Mouse (Mus musculus) kidney, adult 2 months (tissue): ENCODE results near the gene Siglec1. TPM values are rescaled to one million over a fixed set of nuclear protein-coding genes. Genes with fewer than 3 reads are reported as not detected.
A peak's percentile ranks its signal among the peaks of the same experiment; 100 is the strongest.
"Not testable (repeated sequence)": the region's sequence is repeated elsewhere in the genome, so short reads cannot be mapped to it uniquely, and the experiment has no call there.

Experiments
- DNase-seq: peaks from one replicate; pipeline ENCODE4 v3.0.0; 2021
- H3K27ac ChIP-seq: fragments of 200-500 bp; 2 replicates; pipeline ENCODE4 v1.5.1; 2012; ENCODE audit warnings: low read depth, low read length, control low read depth, inconsistent platforms; ENCODE audit not compliant: insufficient read depth
- H3K27me3 ChIP-seq: fragments of 200-500 bp; replicated peaks from 2 replicates; pipeline ENCODE4 v1.6.1; 2012; ENCODE audit warnings: mild to moderate bottlenecking, moderate library complexity, low read length, inconsistent platforms; ENCODE audit not compliant: control insufficient read depth, insufficient read depth
- H3K36me3 ChIP-seq: fragments of 200-500 bp; 2 replicates; pipeline ENCODE4 v1.6.1; 2012; ENCODE audit warnings: mild to moderate bottlenecking, moderate library complexity, low read length, inconsistent platforms; ENCODE audit not compliant: control insufficient read depth, insufficient read depth
- H3K4me1 ChIP-seq: fragments of 200-500 bp; 2 replicates; pipeline ENCODE4 v1.6.1; 2011; ENCODE audit warnings: low read length; ENCODE audit not compliant: control insufficient read depth, insufficient read depth
- H3K4me3 ChIP-seq: fragments of 200-500 bp; 2 replicates; pipeline ENCODE4 v1.5.1; 2011; ENCODE audit warnings: mild to moderate bottlenecking, low read depth, low read length, control low read depth; ENCODE audit not compliant: insufficient read depth
- CTCF ChIP-seq: fragments of 200-500 bp; conservative IDR thresholded peaks from 2 replicates; pipeline ENCODE4 v1.5.1; 2011; ENCODE audit warnings: low read depth, mild to moderate bottlenecking, control low read depth, low read length, moderate library complexity, mixed read lengths; ENCODE audit not compliant: insufficient read depth, insufficient read length
- POLR2A ChIP-seq: fragments of 200-500 bp; IDR thresholded peaks from one replicate; pipeline ENCODE4 v1.6.1; 2011; ENCODE audit warnings: low read depth, low read length, control low read depth
- WGBS: fragments of 180-500 bp; shearing (Covaris S2); methylation state at CpG from one replicate; pipeline ENCODE4 v1.1.7; 2018; 5-methylcytosine and 5-hydroxymethylcytosine counted together
- polyA plus RNA-seq: library from polyadenylated mRNA; depleted of rRNA; stranded (reverse); fragments of >200 nt; gene quantifications from 2 replicates; pipeline ENCODE4 v1.2.3, GENCODE M21; 2012

The Siglec1 gene
- polyA plus RNA-seq, 1 experiment = 7.5 TPM

DNA sequence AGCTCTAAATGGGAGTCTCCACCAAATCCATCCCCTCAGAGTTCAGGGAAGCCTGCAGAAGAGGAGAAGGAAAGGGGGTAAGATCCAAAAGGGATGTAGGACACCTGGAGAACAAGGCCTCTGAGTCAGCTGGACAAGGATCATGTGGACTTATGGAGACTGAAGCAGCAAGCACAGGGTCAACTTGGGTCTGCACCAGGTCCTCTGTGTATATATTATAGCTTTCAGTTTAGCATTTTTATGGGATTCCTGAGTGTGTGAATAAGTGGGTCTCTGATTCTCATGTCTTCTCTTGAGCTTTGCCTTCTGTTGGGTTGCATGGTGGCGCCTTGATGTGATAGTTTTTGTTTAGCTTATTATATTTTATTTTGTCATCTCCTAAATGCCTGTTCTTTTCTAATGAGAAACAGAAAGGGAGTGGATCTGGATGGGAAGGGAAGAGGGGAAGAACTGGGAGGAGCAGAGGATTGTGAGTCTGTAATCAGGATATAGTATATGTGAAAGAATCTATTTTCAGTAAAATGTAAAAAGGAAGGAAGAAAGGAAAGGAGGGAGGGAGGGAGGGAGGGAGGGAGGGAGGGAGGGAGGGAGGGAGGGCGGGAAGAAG lies 32.5 kb upstream of the Siglec1 start:
- Histone ChIP-seq H3K27ac (no peak overlapping the region), H3K36me3 (no peaks in the 10 kb centered on the region), H3K4me1 (no peaks in the 10 kb centered on the region), H3K4me3 (no peak overlapping the region), H3K27me3 (no peaks in the 10 kb centered on the region)
- WGBS = 85% methylated on average over 1 of the region's 2 CpGs
- TF ChIP-seq POLR2A (no peak), CTCF (no peak)
- DNase-seq = no peak

GRCm38 (mm10) chr2:131105989-131106388 lies 19.4 kb upstream of the Siglec1 start:
- TF ChIP-seq CTCF (no peak), POLR2A (no peak)
- Histone ChIP-seq H3K27me3 (no peaks in the 10 kb centered on the region), H3K27ac (no peak overlapping the region), H3K4me1 (no peaks in the 10 kb centered on the region), H3K36me3 (no peaks in the 10 kb centered on the region), H3K4me3 (no peak overlapping the region)
- DNase-seq = no peak
- 89% methylated on average over 5 of the region's 5 CpGs for WGBS

DNA sequence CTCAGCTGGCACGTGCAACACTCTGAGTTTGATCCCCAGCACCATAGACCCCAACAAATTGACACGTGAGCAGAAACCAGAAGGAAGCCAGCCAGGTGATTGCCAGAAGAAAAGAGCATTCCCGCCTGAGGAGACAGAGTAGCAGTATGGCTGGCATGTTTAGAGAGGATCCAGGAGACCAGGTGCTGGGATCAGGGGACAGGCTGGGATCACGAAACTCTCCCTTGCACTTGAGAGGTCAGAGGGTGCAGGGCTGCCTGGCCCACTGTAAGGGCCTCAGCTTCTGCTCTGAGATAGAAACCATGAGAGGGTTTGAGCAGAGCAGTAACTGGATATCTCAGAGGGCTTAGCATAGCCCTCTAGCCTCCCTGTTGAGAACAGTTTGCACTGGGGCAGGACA lies 18.5 kb upstream of the Siglec1 start:
- not testable (repeated sequence) for DNase-seq, H3K4me1 ChIP-seq, H3K36me3 ChIP-seq, H3K27me3 ChIP-seq, H3K27ac ChIP-seq, H3K4me3 ChIP-seq
- 70% methylated on average over 4 of the region's 4 CpGs for WGBS

- no peaks in the 10 kb centered on the region for H3K27me3 ChIP-seq
- no peaks in the 10 kb centered on the region for H3K36me3 ChIP-seq
- no peak overlapping the region for H3K27ac ChIP-seq
- H3K4me1 ChIP-seq = no peaks in the 10 kb centered on the region
- TF ChIP-seq POLR2A (no peak), CTCF (no peak)
- H3K4me3 ChIP-seq = no peak overlapping the region
- 91% methylated on average over 4 of the region's 4 CpGs for WGBS
- DNase-seq = no peak
These were observed 17.5 kb upstream of the Siglec1 start for GRCm38 (mm10) chr2:131104021-131104420.

DNA sequence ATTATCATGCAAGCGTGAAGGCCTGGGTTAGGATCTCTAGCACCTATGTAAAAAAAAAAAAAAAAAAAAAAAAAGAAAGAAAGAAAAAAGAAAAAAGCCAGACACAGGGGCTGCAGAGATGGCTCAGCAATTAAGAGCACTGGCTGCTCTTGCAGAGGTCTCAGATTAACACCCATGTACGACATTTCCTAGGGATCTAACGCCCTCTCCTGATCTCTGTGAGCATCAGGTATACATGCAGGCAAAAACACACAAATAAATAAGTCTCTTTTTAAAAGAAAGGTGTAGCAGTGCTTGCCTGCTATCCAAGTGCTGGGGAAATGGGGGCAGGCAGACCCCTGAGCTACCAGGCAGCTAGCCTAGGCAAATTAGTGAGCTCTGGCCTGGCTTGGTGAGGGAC lies 15.0 kb upstream of the Siglec1 start:
- Histone ChIP-seq H3K36me3 (no peaks in the 10 kb centered on the region), H3K4me3 (no peak overlapping the region), H3K27me3 (no peaks in the 10 kb centered on the region), H3K4me1 (peaks cover 4% of the 10 kb centered on the region; the same call in 1 of the 2 replicates), H3K27ac (no peak overlapping the region)
- WGBS = 50% methylated on average over 3 of the region's 3 CpGs
- no peak for TF ChIP-seq CTCF
- no peak for TF ChIP-seq POLR2A
- DNase-seq = no peak

GRCm38 (mm10) chr2:131097087-131097486 lies 10.5 kb upstream of the Siglec1 start:
- H3K4me1 ChIP-seq = peaks cover 4% of the 10 kb centered on the region; the same call in 1 of the 2 replicates
- 77% methylated on average over 4 of the region's 4 CpGs for WGBS
- H3K27ac ChIP-seq = peak overlapping the region; percentile 76; the same call in 1 of the 2 replicates
- DNase-seq = no peak
- H3K4me3 ChIP-seq = no peak overlapping the region
- no peaks in the 10 kb centered on the region for H3K27me3 ChIP-seq
- no peaks in the 10 kb centered on the region for H3K36me3 ChIP-seq
- no peak for TF ChIP-seq CTCF
- no peak for TF ChIP-seq POLR2A

- no peaks in the 10 kb centered on the region for H3K27me3 ChIP-seq
- 27% methylated on average over 9 of the region's 9 CpGs for WGBS
- H3K4me1 ChIP-seq = peaks cover 4% of the 10 kb centered on the region; the same call in 1 of the 2 replicates
- no peak overlapping the region for H3K4me3 ChIP-seq
- TF ChIP-seq CTCF (no peak), POLR2A (no peak)
- peak overlapping the region; percentile 80; the same call in 1 of the 2 replicates for H3K27ac ChIP-seq
- DNase-seq = peak; percentile 81
- no peaks in the 10 kb centered on the region for H3K36me3 ChIP-seq
These were observed 9.7 kb upstream of the Siglec1 start for GRCm38 (mm10) chr2:131096101-131096795.
